Mouse (Mus musculus) right cerebral cortex, postnatal 25 days (tissue): ENCODE data around the gene Arl8b.

ENCODE experiments used
- DNase-seq: peaks from one replicate; pipeline ENCODE4 v3.0.0; 2022

Gene Arl8b

DNA sequence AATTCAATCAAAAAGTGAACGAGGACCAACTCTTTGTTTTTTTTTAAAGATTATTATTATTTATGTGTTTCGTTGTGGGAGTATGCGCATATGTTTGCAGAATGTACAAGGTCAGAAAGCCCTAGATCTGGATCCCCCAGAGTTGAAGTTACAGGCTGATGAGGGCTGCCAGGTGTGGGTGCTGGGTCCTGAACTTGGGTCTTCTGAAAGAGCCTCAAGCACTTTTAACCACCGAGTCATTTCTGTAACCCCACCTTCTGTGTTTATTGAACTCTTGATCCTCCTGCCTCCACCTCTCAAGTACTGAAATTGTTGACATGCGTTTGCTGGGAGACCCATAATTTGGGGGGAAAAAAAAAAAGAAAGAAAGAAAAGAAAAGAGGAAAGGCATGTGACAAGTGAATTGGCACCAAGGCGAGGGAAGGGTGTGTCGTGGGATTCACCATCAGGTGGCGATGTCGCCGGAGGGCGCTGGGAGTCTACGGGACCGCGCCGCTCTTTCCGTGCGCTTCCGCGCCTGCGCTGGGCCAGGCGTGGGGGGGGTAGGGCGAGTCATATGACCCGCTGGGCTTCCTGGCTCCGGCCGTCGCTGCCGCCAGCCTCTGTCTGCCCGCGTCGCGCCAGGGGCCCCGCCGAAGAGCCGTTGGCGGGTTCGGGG is at the start of gene Arl8b:
Arl8b (plus strand) TSS at position 574 of the 658 bp plus-strand sequence.
- DNase-seq, result peak; percentile 95

DNA sequence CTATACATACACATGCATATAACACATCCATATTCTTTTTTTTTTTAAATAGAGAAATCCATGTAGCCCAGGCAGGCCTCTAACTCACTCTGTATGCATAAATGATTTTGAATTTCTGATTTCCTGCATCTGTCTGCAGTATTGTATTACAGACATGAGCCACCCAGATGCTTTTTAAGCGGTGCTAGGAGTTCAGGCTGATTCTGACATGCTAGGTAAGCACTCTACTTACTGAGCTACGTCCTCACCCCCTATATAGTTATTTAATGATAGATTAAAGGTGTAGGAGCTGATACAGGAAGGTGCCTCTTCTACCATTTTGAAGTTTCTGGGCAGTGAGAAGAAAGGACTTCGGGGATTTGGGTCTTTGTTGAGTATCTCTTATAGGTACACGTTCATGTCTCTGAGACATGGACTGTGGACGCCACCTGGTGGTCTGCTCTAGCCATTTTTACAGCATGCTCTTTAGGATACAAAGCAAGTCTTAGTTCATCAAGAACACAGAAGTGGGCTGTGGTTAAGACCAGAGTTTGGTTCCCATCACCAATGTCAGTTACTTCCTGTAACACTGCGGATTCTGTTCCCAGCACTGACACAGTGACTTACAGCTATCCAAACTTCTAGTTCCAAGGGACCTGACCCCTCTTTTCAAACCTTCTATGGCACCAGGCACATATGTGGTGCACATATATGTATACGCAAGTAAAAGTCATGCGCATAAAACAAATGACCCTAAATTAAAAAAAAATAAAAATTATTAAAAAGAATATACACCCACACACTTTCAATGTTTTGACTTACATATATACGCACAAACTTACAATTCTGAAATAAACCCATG is 46.8 kb upstream of the Arl8b start:
- DNase-seq, result peak; percentile 71

GRCm38 (mm10) chr6:108738463-108739203 is 44.3 kb upstream of the Arl8b start:
- peak; percentile 53 for DNase-seq

DNA sequence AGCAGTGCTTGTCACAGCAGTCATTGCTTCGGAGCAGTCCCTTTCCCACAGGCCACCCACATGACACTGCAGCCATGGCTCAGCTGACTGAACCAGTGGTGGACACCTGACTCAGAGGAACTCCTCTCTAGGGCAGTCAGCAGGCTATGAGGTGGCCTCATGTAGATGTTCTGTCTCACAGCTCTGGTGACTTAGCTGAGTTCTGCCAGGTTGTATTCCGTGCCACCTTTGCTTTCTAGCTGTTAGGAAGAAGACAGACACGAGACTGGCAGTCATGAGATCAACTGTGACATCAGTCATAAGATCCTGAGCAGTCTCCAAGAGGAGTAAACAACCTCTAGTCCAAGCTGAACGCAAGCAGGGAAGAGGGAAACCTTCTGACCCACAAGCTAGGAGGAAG is 42.3 kb upstream of the Arl8b start:
- DNase-seq, result no peak

GRCm38 (mm10) chr6:108743730-108744129 is 39.2 kb upstream of the Arl8b start:
- DNase-seq, result no peak

DNA sequence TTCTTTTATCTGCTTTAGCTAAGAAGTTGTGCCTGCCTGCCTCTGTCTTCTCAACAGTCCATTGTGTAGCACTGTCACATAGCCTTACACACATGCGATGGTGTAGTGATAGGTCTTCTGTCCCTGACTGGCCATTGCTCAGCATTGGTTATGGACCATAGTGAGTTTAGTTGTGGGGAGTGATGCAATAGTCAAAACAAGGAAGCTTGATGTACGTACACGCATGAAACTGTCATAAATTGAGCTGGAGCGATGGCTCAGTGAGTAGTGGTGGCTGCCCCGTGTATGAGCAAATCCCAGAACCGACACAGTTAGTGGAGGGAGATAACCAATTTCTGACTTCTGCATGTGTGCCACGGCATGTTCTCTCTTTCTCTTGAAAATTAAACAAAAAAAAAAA is 31.6 kb upstream of the Arl8b start:
- DNase-seq, result no peak

- DNase-seq, result peak; percentile 37
Measured at GRCm38 (mm10) chr6:108752395-108752794, 30.5 kb upstream of the Arl8b start.

DNA sequence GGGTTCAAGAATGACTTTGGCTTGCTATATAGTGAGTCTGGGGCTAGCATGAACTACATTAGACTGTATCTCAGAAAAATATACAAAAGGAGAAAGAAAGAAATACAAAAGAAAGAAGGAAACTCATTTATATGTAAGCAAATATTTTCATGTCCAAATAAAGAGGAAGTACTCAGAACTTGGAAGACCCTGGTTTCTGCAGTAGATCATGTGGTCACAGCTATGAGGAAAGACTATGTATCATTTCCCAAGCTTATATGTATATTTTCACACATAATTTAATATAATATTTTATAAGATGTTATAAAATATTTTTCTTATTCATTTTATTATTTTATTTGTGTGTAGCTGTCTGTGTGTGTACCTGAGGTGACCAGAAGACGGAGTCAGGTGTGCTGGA is 29.4 kb upstream of the Arl8b start:
- DNase-seq, result no peak

- no peak for DNase-seq
Measured at GRCm38 (mm10) chr6:108754376-108754775, 28.5 kb upstream of the Arl8b start.

GRCm38 (mm10) chr6:108755936-108756335 is 27.0 kb upstream of the Arl8b start:
- no peak for DNase-seq

- DNase-seq, result no peak
Measured at GRCm38 (mm10) chr6:108758997-108759697, 23.8 kb upstream of the Arl8b start.

DNA sequence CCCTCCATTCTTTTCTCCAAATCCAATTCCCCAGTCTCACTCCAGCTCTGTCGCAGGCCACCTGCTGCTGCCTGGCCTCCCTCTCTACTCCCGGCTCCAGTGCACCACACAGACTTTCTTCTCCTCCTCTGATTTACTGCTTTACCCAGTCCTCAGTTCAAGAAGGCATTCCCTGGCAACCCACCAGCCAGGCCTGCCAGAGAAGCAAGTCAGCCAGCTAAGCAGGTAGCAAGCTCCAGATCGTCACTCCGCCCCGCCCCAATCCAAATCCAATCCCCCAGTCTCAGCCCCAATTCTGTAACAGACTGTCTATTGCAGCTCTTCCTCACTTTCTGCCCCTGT is 23.2 kb upstream of the Arl8b start:
- no peak for DNase-seq

GRCm38 (mm10) chr6:108770880-108771279 is 12.0 kb upstream of the Arl8b start:
- no peak for DNase-seq

DNA sequence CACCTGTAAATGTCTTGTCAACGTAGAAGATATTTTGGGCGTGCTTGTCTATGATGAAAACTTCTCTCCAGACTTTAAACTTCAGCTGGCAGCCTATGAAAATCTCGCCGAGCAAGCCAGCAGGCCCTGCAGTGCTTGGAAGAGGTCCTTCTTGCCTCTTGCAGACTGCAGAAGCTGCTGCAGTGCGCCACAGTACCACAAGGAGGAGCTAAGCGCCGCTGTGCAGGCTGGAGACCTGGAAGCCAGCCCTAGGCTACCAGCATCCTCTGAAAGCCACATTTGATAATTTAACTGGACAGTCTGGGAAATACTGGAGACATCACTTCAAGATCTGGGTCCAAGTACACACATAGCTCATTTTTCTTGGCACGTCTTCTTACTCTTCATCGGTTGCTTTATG is 10.0 kb upstream of the Arl8b start:
- DNase-seq, result peak; percentile 71

- no peak for DNase-seq
Measured at GRCm38 (mm10) chr6:108773480-108773879, 9.4 kb upstream of the Arl8b start.

DNA sequence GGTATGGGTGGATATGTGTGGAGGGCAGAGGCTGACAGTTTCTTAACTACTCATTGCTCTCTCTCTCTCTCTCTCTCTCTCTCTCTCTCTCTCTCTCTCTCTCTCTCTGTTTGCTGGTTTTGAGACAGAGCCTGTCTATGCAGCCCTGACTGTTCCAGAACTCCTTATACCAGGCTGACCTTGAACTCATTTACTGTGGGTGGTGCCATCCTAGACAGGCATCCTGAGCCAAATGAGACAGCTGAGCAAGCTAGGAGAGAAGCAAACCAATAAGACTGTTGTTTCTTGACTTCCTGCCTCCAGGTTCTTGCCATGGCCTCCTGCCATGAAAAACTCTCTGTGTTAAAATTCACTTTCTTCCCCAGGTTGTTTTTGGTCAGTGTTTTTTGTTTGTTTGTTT is 6.6 kb upstream of the Arl8b start:
- DNase-seq, result no peak

DNA sequence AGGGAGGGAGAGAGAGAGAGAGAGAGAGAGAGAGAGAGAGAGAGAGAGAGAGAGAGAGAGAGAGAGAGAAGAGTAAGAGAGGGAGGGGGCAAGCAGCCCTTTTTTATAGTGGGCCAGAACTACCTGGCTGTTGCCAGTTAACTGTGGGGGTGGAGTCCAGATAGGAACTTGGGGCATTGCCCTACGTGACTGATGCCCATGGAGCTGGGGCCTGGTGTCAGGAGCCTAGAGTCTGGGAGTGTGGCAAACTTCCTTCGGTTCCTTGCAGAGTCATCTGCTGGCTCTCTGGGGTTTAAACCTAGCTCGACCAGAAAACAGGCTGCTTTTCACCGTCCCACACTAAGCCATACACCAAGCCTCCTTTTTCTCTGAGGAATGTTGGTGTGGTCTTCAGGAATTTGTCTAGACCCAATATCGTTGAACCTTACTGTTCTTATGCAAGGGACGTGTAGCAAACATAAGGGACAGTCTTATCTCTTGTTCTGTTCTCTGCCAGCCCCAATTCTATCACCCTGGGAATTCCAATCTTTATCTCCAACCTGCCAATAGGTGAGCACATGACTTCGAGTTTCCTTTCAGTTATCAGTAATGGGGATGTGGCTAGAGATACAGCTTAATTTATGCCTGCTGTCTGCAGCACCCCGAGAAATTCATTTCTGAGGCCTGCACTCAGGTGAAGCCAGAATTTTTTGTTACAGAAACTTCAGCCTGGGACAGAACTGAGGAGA is 5.2 kb upstream of the Arl8b start:
- DNase-seq, result no peak

DNA sequence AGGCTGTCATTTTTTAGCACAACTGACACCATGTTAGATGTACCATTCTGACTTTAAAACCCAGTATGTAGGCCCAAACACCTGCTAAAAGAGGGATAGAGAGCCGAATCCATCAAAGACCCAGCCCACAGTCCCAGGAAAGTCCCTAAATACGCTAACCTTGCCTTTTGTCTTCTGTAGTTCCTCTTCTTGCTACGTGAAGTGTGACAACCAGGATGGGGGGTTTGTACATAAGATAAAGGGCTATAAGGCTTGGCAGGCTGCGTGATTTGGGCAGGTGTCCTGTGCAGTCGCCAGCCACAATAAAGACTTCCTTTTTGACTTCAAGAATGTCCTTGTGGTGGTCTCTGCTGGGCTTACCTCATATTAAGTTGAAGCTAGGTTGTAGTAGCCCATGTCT is 4.5 kb upstream of the Arl8b start:
- no peak for DNase-seq

DNA sequence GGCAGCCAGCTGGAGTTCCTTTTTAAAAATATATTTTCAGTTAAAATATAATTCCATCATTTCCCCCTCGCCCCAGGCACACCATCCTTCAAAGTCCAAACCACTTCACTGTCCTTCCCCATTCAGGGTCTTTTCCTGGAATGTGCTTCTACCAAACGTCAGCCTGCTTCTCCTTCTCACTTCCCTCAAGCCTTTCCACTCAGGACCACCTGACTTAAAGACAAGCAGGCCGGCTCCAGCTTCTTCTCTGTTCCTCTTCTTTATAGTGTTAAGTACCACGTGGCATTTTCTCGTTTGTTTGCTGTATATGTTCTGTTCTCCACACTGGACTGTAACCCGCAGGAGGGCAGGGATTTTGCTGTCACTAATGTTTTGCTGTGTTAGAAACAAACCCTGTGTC is 1.0 kb upstream of the Arl8b start:
- DNase-seq, result no peak

DNA sequence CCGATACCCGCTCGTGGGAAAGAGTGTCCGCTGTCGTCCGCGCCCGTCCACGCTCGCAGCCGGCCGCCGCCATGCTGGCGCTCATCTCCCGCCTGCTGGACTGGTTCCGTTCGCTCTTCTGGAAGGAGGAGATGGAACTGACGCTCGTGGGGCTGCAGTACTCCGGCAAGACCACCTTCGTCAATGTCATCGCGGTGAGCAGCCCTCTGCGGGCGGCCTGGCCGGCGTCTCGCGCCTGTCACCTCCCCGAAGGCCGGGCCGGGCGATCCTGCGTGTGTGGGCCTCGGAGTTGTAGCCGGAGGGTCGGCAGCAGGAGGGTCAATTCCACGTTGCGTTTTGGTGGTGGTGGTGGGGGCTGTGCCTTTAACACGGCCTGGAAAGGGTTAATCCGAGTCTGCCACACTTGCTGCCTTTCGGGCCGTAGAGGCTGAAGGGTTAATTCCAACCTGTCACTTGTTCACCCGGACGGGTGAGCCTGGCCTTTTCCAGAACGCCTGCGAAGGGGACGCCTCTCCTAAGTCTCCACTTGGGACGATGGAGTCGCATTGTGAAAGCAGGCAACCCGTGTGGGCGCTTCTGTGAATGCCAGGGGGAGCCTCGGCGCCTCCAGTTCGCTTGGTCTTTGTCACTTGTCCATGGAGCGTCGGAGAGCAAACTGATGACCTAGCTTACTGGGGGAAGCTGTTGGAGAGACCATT is 434 bp downstream of the Arl8b start:
- no peak for DNase-seq

DNA sequence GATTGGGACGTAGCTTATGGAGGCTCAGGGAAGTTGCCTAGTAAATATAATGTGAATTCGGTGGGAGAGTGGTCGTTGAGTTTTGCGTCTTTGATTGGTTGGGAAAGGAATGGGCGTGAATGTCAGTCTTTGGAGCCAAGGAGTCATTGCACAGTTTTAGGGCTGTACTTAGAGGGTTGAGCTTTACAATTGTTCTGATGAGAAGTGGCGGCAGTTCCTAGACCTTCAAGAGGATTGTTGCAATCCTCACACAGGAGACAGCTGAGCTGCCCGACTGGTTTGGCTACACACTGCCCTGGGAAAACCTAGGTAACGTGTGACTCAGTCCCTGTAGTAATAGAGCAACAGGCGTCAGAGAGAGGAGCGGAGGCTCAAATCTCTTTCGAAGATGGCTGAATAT is 1.2 kb downstream of the Arl8b start:
- no peak for DNase-seq

GRCm38 (mm10) chr6:108784796-108785195 is 1.9 kb downstream of the Arl8b start:
- no peak for DNase-seq
